Mouse (Mus musculus) stomach, embryonic 16.5 days (tissue): ENCODE data around the gene Chchd6. TPM values are rescaled to one million over a fixed set of nuclear protein-coding genes. Genes with fewer than 3 reads are reported as not detected.

ENCODE experiments used
- ATAC-seq: fragments of 200-750 bp; cut with Nextera tagmentation; 2 replicates; pipeline ENCODE4 v1.8.0; 2017; ENCODE audit warnings: moderate number of reproducible peaks, moderate TSS enrichment; ENCODE audit not compliant: insufficient read depth, low FRiP score
- H3K27ac ChIP-seq: fragments of 300-500 bp; sonication (generic); 2 replicates; pipeline ENCODE4 v1.5.1; 2014; ENCODE audit warnings: low read length
- H3K27me3 ChIP-seq: fragments of 300-500 bp; sonication (generic); 2 replicates; pipeline ENCODE4 v1.6.1; 2014; ENCODE audit warnings: low read length, control low read depth, mixed read lengths; ENCODE audit not compliant: control insufficient read depth, insufficient read depth
- H3K36me3 ChIP-seq: fragments of 300-500 bp; sonication (generic); 2 replicates; pipeline ENCODE4 v1.6.1; 2014; ENCODE audit warnings: low read length; ENCODE audit not compliant: control insufficient read depth, insufficient read depth
- H3K4me1 ChIP-seq: fragments of 300-500 bp; sonication (generic); 2 replicates; pipeline ENCODE4 v1.6.1; 2014; ENCODE audit warnings: low read length, control low read depth, mixed read lengths; ENCODE audit not compliant: control insufficient read depth, insufficient read depth
- H3K4me2 ChIP-seq: fragments of 300-500 bp; sonication (generic); 2 replicates; pipeline ENCODE4 v1.6.1; 2014; ENCODE audit warnings: low read depth, low read length, mixed read lengths
- H3K4me3 ChIP-seq: fragments of 300-500 bp; sonication (generic); replicated peaks from 2 replicates; pipeline ENCODE4 v1.5.1; 2014; ENCODE audit warnings: mild to moderate bottlenecking, low read length
- H3K9ac ChIP-seq: fragments of 300-500 bp; sonication (generic); 2 replicates; pipeline ENCODE4 v1.6.1; 2014; ENCODE audit warnings: low read length
- H3K9me3 ChIP-seq: fragments of 300-500 bp; sonication (generic); replicated peaks from 2 replicates; pipeline ENCODE4 v1.6.1; 2016; ENCODE audit warnings: low read length, control low read depth; ENCODE audit not compliant: control insufficient read depth
- WGBS: fragments of 180-500 bp; shearing (Covaris S2); extraction: QIAGEN DNeasy Blood & Tissue Kit; methylation state at CpG from one replicate; pipeline ENCODE4 v1.1.7; 2014; 5-methylcytosine and 5-hydroxymethylcytosine counted together
- polyA plus RNA-seq: library from polyadenylated mRNA; unstranded; fragments of >200 nt; fragmentation: Nextera tagmentation; extraction: Ambion mirVana; gene quantifications from 2 replicates; pipeline ENCODE4 v1.2.1, GENCODE M21; 2015

The Chchd6 gene
- polyA plus RNA-seq, 1 experiment from 2014 or later: 38.0 TPM

DNA sequence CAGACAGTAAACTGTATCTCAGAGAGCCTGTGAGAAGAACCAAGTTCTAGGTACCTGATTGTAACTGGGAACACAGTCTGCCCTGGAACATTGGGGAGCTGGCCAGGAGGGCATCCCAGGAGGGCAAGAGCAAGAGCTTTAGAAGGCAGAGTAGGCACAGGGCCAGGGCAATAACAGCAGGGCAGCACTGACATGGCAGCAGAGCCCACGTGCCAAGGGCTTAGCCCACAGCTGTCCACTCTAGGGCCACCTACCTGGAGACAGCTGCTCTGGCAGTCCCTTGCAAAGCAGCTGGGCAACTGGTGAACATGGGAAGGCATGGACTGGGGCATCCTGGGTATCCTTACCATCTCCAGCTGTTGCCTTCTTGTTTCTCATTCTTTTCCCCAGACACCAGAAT lies 247.7 kb downstream of the Chchd6 start:
- Histone ChIP-seq H3K9ac (no peak overlapping the region), H3K27me3 (no peaks in the 10 kb centered on the region), H3K4me2 (no peak overlapping the region), H3K27ac (no peak overlapping the region), H3K4me3 (no peak overlapping the region), H3K9me3 (no peaks in the 10 kb centered on the region), H3K4me1 (peaks cover 44% of the 10 kb centered on the region), H3K36me3 (peaks cover 6% of the 10 kb centered on the region; the same call in 1 of the 2 replicates)
- 64% methylated on average over 1 of the region's 1 CpGs for WGBS
- no peak for ATAC-seq

DNA sequence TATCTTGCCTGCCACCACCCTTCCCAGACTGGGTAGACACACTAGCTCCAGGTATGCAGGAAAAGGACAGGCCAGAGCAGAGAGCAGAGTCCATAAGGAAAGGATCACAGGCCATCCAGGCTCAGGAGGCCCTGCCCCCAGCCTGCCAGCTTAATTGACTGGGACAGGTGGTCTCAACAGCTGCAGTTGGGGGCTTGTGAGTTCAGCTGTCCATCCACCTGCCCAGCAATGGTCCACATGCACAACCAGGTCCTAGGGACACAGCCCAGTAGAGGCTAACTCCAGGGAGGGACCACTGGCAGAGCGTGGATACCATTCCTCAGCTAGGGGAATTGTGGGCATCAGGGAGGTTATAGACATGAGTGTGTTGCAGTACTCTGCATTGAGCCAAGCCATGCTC lies 249.6 kb downstream of the Chchd6 start:
- Histone ChIP-seq H3K36me3 (peaks cover 14% of the 10 kb centered on the region), H3K9ac (peak overlapping the region; percentile 62; the same call in 1 of the 2 replicates)
- ATAC-seq: no peak

GRCm38 (mm10) chr6:89345486-89345785 lies 250.0 kb downstream of the Chchd6 start:
- peaks cover 14% of the 10 kb centered on the region for H3K36me3 ChIP-seq
- peak overlapping the region; percentile 88 for H3K27ac ChIP-seq
- 53% methylated on average over 3 of the region's 3 CpGs for WGBS
- no peak overlapping the region for H3K4me3 ChIP-seq
- no peak overlapping the region; the same call in 1 of the 2 replicates for H3K4me2 ChIP-seq
- H3K4me1 ChIP-seq: peaks cover 22% of the 10 kb centered on the region
- no peak for ATAC-seq
- no peaks in the 10 kb centered on the region for H3K9me3 ChIP-seq
- H3K27me3 ChIP-seq: no peaks in the 10 kb centered on the region
- H3K9ac ChIP-seq: peak overlapping the region; percentile 62

More for the DNA sequence above, 249.6 kb downstream of the Chchd6 start:
- 95% methylated on average over 1 of the region's 1 CpGs for WGBS
- no peak overlapping the region for H3K4me2 ChIP-seq
- H3K4me3 ChIP-seq: no peak overlapping the region
- no peaks in the 10 kb centered on the region for H3K27me3 ChIP-seq
- H3K9me3 ChIP-seq: no peaks in the 10 kb centered on the region
- peak overlapping the region; percentile 88 for H3K27ac ChIP-seq
- peaks cover 27% of the 10 kb centered on the region for H3K4me1 ChIP-seq

- Histone ChIP-seq H3K9ac (peak overlapping the region; percentile 62), H3K4me3 (no peak overlapping the region), H3K36me3 (peaks cover 19% of the 10 kb centered on the region; the same call in 1 of the 2 replicates), H3K27ac (peak overlapping the region; percentile 88), H3K4me2 (no peak overlapping the region; the same call in 1 of the 2 replicates), H3K27me3 (no peaks in the 10 kb centered on the region), H3K4me1 (peaks cover 19% of the 10 kb centered on the region), H3K9me3 (no peaks in the 10 kb centered on the region)
- ATAC-seq: peak; percentile 88
- 25% methylated on average over 10 of the region's 10 CpGs for WGBS
Observed at GRCm38 (mm10) chr6:89344613-89345485, 250.6 kb downstream of the Chchd6 start.

DNA sequence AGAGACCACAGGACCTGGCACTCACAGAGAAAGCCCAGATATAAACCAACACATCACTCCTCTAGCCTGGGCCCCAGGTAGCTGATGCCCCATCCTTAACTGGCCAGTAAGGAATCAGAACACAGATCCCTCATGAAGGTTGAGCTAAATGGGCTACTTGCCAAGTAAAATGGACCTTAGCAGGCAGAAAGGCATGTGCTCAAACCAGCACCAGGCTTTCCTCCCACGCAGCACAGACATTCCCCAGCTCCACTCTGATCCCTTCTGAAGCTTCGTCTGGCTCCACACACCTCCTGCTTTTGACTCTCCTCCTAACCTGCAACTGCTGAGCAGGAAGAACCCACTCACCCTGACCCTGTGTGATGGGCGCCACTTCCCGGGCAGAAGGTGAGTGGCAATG lies 253.5 kb downstream of the Chchd6 start:
- Histone ChIP-seq H3K4me2 (no peak overlapping the region), H3K9me3 (no peaks in the 10 kb centered on the region), H3K36me3 (peaks cover 17% of the 10 kb centered on the region; the same call in 1 of the 2 replicates), H3K27ac (no peak overlapping the region), H3K4me1 (peaks cover 19% of the 10 kb centered on the region), H3K4me3 (no peak overlapping the region), H3K9ac (no peak overlapping the region), H3K27me3 (no peaks in the 10 kb centered on the region)
- 79% methylated on average over 4 of the region's 4 CpGs for WGBS
- no peak for ATAC-seq

- H3K36me3 ChIP-seq: peaks cover 17% of the 10 kb centered on the region; the same call in 1 of the 2 replicates
- WGBS: 85% methylated on average over 2 of the region's 2 CpGs
- 0 out of 2 replicates have a peak, but pooled peaks have one; percentile 14 for ATAC-seq
- H3K4me2 ChIP-seq: no peak overlapping the region
- H3K9me3 ChIP-seq: no peaks in the 10 kb centered on the region
- H3K4me3 ChIP-seq: no peak overlapping the region
- H3K27ac ChIP-seq: no peak overlapping the region
- peaks cover 2% of the 10 kb centered on the region; the same call in 1 of the 2 replicates for H3K4me1 ChIP-seq
- H3K9ac ChIP-seq: no peak overlapping the region
- H3K27me3 ChIP-seq: no peaks in the 10 kb centered on the region
Observed at GRCm38 (mm10) chr6:89339447-89339846, 256.0 kb downstream of the Chchd6 start.

DNA sequence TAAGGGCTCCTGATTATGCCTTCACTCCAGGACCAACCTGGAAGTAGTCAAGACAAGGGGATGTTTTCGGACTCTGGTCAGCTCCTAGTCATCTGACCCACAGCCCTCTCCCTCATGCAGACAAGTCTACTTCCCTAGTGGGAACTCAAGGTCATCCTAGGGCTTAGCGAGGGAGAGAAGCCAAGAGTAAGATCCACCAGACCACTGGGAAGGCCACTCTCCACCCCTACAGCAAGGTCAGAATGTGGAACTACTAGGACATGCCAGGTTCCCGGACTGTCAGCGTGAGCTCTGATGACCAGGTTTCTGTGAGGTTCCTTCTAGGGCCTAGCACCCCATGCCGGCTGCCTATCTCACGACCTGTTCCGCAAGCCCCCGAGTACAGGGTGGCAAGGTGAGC lies 256.7 kb downstream of the Chchd6 start:
- H3K36me3 ChIP-seq: peaks cover 17% of the 10 kb centered on the region; the same call in 1 of the 2 replicates
- no peak overlapping the region for H3K9ac ChIP-seq
- 95% methylated on average over 8 of the region's 8 CpGs for WGBS
- H3K9me3 ChIP-seq: no peaks in the 10 kb centered on the region
- no peak overlapping the region for H3K4me2 ChIP-seq
- no peaks in the 10 kb centered on the region for H3K27me3 ChIP-seq
- H3K4me3 ChIP-seq: no peak overlapping the region
- H3K27ac ChIP-seq: no peak overlapping the region
- H3K4me1 ChIP-seq: no peaks in the 10 kb centered on the region
- ATAC-seq: no peak

GRCm38 (mm10) chr6:89337574-89337973 lies 257.9 kb downstream of the Chchd6 start:
- Histone ChIP-seq H3K36me3 (peaks cover 17% of the 10 kb centered on the region; the same call in 1 of the 2 replicates), H3K4me2 (no peak overlapping the region), H3K27ac (no peak overlapping the region), H3K4me1 (no peaks in the 10 kb centered on the region), H3K27me3 (no peaks in the 10 kb centered on the region), H3K9ac (no peak overlapping the region), H3K4me3 (no peak overlapping the region), H3K9me3 (no peaks in the 10 kb centered on the region)
- ATAC-seq: no peak
- 88% methylated on average over 9 of the region's 9 CpGs for WGBS

DNA sequence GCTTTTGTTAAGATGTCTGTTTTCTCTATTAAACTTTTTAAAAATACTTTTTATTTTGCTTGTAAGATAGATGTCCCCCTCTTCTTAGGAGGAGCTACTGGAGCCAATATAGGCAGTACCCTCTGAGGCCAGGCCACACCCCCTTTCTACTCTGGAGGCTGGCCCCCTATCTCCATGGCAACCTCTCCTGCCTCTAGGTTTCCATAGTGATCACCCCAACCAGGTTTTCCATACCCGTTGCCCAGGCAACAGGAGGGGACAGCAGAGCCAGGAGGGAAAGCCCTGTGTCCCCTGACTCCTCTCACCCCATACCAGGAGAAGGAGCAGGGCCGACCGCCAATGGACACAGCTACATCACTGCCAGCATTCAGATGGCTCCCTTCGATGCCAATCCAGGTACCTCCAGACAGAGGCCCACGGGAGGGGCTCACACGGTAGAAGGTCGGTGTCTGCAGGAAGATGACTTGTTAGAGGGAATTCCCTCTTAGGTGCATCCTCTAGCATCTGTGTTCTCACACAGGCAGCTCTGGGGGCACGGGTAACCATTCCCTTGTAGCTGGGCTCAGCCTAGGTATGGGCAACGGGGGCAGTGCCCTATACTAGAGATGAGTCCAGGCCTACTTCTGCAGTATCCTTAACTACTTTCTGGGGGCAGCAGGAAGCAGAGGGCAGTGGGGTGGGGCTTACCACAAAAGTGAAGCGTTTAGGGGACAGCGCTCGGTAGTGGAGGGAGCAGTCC lies 261.3 kb downstream of the Chchd6 start:
- no peak overlapping the region for H3K9ac ChIP-seq
- H3K9me3 ChIP-seq: no peaks in the 10 kb centered on the region
- WGBS: 80% methylated on average over 12 of the region's 12 CpGs
- H3K36me3 ChIP-seq: peaks cover 19% of the 10 kb centered on the region; the same call in 1 of the 2 replicates
- no peaks in the 10 kb centered on the region for H3K4me1 ChIP-seq
- no peaks in the 10 kb centered on the region for H3K27me3 ChIP-seq
- H3K4me2 ChIP-seq: no peak overlapping the region
- H3K4me3 ChIP-seq: no peak overlapping the region
- H3K27ac ChIP-seq: no peak overlapping the region
- no peak for ATAC-seq
